Mouse (Mus musculus): ENCODE results near the gene Tff1. TPM values are rescaled to one million over a fixed set of nuclear protein-coding genes. Genes with fewer than 3 reads are reported as not detected.
A peak's percentile ranks its signal among the peaks of the same experiment; 100 is the strongest.

Gene Tff1
- total RNA-seq (2021), result not detected

GRCm38 (mm10) chr17:31165127-31165526 is at the start of gene Tff1:
Gene Tff1, minus strand, starts transcription at chr17:31165277.
- intact Hi-C loops (cut with DNase I), result no loop called here
- no peak for DNase-seq (ENCODE audit: extremely low spot score in 1 of 2, low spot score in 2 of 2)

GRCm38 (mm10) chr17:31211881-31212280 is 46.8 kb upstream of the Tff1 start:
- DNase-seq (ENCODE audit: extremely low spot score in 1 of 2, low spot score in 2 of 2), result no peak
- intact Hi-C loops (cut with DNase I), result no loop called here

GRCm38 (mm10) chr17:31210299-31210698 is 45.2 kb upstream of the Tff1 start:
- intact Hi-C loops (cut with DNase I), result no loop called here
- DNase-seq (ENCODE audit: extremely low spot score in 1 of 2, low spot score in 2 of 2), result no peak

- no peak for DNase-seq (ENCODE audit: extremely low spot score in 1 of 2, low spot score in 2 of 2)
- intact Hi-C loops (cut with DNase I), result no loop called here
These were observed 44.4 kb upstream of the Tff1 start for GRCm38 (mm10) chr17:31209376-31209930.

GRCm38 (mm10) chr17:31208654-31209053 is 43.6 kb upstream of the Tff1 start:
- DNase-seq (ENCODE audit: extremely low spot score in 1 of 2, low spot score in 2 of 2), result no peak
- intact Hi-C loops (cut with DNase I), result no loop called here

GRCm38 (mm10) chr17:31207771-31208334 is 42.8 kb upstream of the Tff1 start, which contains the start of gene Ubash3a:
Gene Ubash3a, plus strand, starts transcription at chr17:31207873.
- no peak for DNase-seq (ENCODE audit: extremely low spot score in 1 of 2, low spot score in 2 of 2)
- intact Hi-C loops (cut with DNase I), result no loop called here

- intact Hi-C loops (cut with DNase I), result no loop called here
- DNase-seq (ENCODE audit: extremely low spot score in 1 of 2, low spot score in 2 of 2), result no peak
These were observed 33.8 kb upstream of the Tff1 start, which contains the start of gene Tmprss3 for GRCm38 (mm10) chr17:31198877-31199276. Gene Tmprss3, minus strand, starts transcription at chr17:31198977.

GRCm38 (mm10) chr17:31196283-31196682 is 31.2 kb upstream of the Tff1 start:
- no peak for DNase-seq (ENCODE audit: extremely low spot score in 1 of 2, low spot score in 2 of 2)
- intact Hi-C loops (cut with DNase I), result no loop called here

GRCm38 (mm10) chr17:31195207-31195606 is 30.1 kb upstream of the Tff1 start:
- no peak for DNase-seq (ENCODE audit: extremely low spot score in 1 of 2, low spot score in 2 of 2)
- intact Hi-C loops (cut with DNase I), result no loop called here

- intact Hi-C loops (cut with DNase I), result no loop called here
- no peak for DNase-seq (ENCODE audit: extremely low spot score in 1 of 2, low spot score in 2 of 2)
These were observed 28.3 kb upstream of the Tff1 start for GRCm38 (mm10) chr17:31193360-31193759.

GRCm38 (mm10) chr17:31192663-31193062 is 27.6 kb upstream of the Tff1 start:
- no peak for DNase-seq (ENCODE audit: extremely low spot score in 1 of 2, low spot score in 2 of 2)
- intact Hi-C loops (cut with DNase I), result no loop called here

GRCm38 (mm10) chr17:31191825-31192224 is 26.7 kb upstream of the Tff1 start:
- intact Hi-C loops (cut with DNase I), result no loop called here

GRCm38 (mm10) chr17:31187370-31187769 is 22.3 kb upstream of the Tff1 start:
- DNase-seq (ENCODE audit: extremely low spot score in 1 of 2, low spot score in 2 of 2), result peak; percentile 53 to 79
- intact Hi-C loops (cut with DNase I), result loop anchor here (5.0 kb wide), 2 partner anchors 50 to 175 kb away; no protein-coding TSS in a partner anchor

More at GRCm38 (mm10) chr17:31191825-31192224, 26.7 kb upstream of the Tff1 start:
- no peak for DNase-seq (ENCODE audit: extremely low spot score in 1 of 2, low spot score in 2 of 2)

- intact Hi-C loops (cut with DNase I), result no loop called here
These were observed 19.4 kb upstream of the Tff1 start for GRCm38 (mm10) chr17:31184269-31184990.

GRCm38 (mm10) chr17:31183180-31183974 is 18.3 kb upstream of the Tff1 start:
- no peak for DNase-seq (ENCODE audit: extremely low spot score in 1 of 2, low spot score in 2 of 2)
- intact Hi-C loops (cut with DNase I), result no loop called here

More at GRCm38 (mm10) chr17:31184269-31184990, 19.4 kb upstream of the Tff1 start:
- no peak for DNase-seq (ENCODE audit: extremely low spot score in 1 of 2, low spot score in 2 of 2)

GRCm38 (mm10) chr17:31181490-31181889 is 16.4 kb upstream of the Tff1 start:
- DNase-seq (ENCODE audit: extremely low spot score in 1 of 2, low spot score in 2 of 2), result no peak
- intact Hi-C loops (cut with DNase I), result no loop called here

GRCm38 (mm10) chr17:31176321-31176720 is 11.2 kb upstream of the Tff1 start:
- DNase-seq (ENCODE audit: extremely low spot score in 1 of 2, low spot score in 2 of 2), result no peak
- intact Hi-C loops (cut with DNase I), result no loop called here

- intact Hi-C loops (cut with DNase I), result no loop called here
- DNase-seq (ENCODE audit: extremely low spot score in 1 of 2, low spot score in 2 of 2), result no peak
These were observed 4.7 kb upstream of the Tff1 start for GRCm38 (mm10) chr17:31169796-31170195.

GRCm38 (mm10) chr17:31163821-31164220 is 1.3 kb downstream of the Tff1 start:
- DNase-seq (ENCODE audit: extremely low spot score in 1 of 2, low spot score in 2 of 2), result no peak
- intact Hi-C loops (cut with DNase I), result loop anchor here (5.0 kb wide), 1 partner anchor 73 kb away; no protein-coding TSS in a partner anchor

Measured in left cerebral cortex, postnatal 10 days (tissue).